Mouse (Mus musculus): ENCODE results near the gene Vars.
"Not testable (repeated sequence)": the region's sequence is repeated elsewhere in the genome, so short reads cannot be mapped to it uniquely, and the experiment has no call there.

Gene Vars

GRCm38 (mm10) chr17:35000717-35001451 is at the start of gene Vars:
TSS of gene Vars (plus strand) at chr17:35000987.
- peak; percentile 94 for DNase-seq (ENCODE audit: low spot score)

- DNase-seq (ENCODE audit: low spot score): peak; percentile 56
Measured at GRCm38 (mm10) chr17:34951636-34952377, 49.0 kb upstream of the Vars start.

- peak; percentile 85 for DNase-seq (ENCODE audit: low spot score)
Measured at GRCm38 (mm10) chr17:34952378-34953040, 48.3 kb upstream of the Vars start.

GRCm38 (mm10) chr17:34953258-34953657 is 47.5 kb upstream of the Vars start:
- DNase-seq (ENCODE audit: low spot score): no peak

GRCm38 (mm10) chr17:34953904-34954303 is 46.9 kb upstream of the Vars start:
- no peak for DNase-seq (ENCODE audit: low spot score)

GRCm38 (mm10) chr17:34954831-34955230 is 46.0 kb upstream of the Vars start:
- no peak for DNase-seq (ENCODE audit: low spot score)

GRCm38 (mm10) chr17:34955884-34956283 is 44.9 kb upstream of the Vars start:
- no peak for DNase-seq (ENCODE audit: low spot score)

- peak; percentile 34 for DNase-seq (ENCODE audit: low spot score)
Measured at GRCm38 (mm10) chr17:34956340-34956739, 44.4 kb upstream of the Vars start.

GRCm38 (mm10) chr17:34957291-34957690 is 43.5 kb upstream of the Vars start:
- DNase-seq (ENCODE audit: low spot score): not testable (repeated sequence)

GRCm38 (mm10) chr17:34957966-34958365 is 42.8 kb upstream of the Vars start:
- not testable (repeated sequence) for DNase-seq (ENCODE audit: low spot score)

- DNase-seq (ENCODE audit: low spot score): not testable (repeated sequence)
Measured at GRCm38 (mm10) chr17:34958734-34959129, 42.1 kb upstream of the Vars start.

GRCm38 (mm10) chr17:34959130-34959778 is 41.5 kb upstream of the Vars start, which contains the start of gene Hspa1b:
TSS of gene Hspa1b (minus strand) at chr17:34959238.
- not testable (repeated sequence) for DNase-seq (ENCODE audit: low spot score)

GRCm38 (mm10) chr17:34959881-34960515 is 40.8 kb upstream of the Vars start:
- no peak for DNase-seq (ENCODE audit: low spot score)

GRCm38 (mm10) chr17:34960702-34961493 is 39.9 kb upstream of the Vars start:
- DNase-seq (ENCODE audit: low spot score): no peak

GRCm38 (mm10) chr17:34962125-34962524 is 38.7 kb upstream of the Vars start:
- no peak for DNase-seq (ENCODE audit: low spot score)

GRCm38 (mm10) chr17:34962841-34963240 is 37.9 kb upstream of the Vars start:
- no peak for DNase-seq (ENCODE audit: low spot score)

GRCm38 (mm10) chr17:34964640-34965049 is 36.1 kb upstream of the Vars start:
- DNase-seq (ENCODE audit: low spot score): peak; percentile 52

GRCm38 (mm10) chr17:34965627-34966026 is 35.2 kb upstream of the Vars start:
- peak; percentile 51 for DNase-seq (ENCODE audit: low spot score)

- not testable (repeated sequence) for DNase-seq (ENCODE audit: low spot score)
Measured at GRCm38 (mm10) chr17:34969822-34970221, 31.0 kb upstream of the Vars start, which contains the start of gene Gm20481. TSS of gene Gm20481 (plus strand) at chr17:34969912.

- not testable (repeated sequence) for DNase-seq (ENCODE audit: low spot score)
Measured at GRCm38 (mm10) chr17:34970850-34971249, 29.9 kb upstream of the Vars start.

- not testable (repeated sequence) for DNase-seq (ENCODE audit: low spot score)
Measured at GRCm38 (mm10) chr17:34971694-34972068, 29.1 kb upstream of the Vars start.

Measured in MN1 (cell line).